Comparison of ENCODE assay signal across 9 mouse cellular contexts in the genomic region with DNA sequence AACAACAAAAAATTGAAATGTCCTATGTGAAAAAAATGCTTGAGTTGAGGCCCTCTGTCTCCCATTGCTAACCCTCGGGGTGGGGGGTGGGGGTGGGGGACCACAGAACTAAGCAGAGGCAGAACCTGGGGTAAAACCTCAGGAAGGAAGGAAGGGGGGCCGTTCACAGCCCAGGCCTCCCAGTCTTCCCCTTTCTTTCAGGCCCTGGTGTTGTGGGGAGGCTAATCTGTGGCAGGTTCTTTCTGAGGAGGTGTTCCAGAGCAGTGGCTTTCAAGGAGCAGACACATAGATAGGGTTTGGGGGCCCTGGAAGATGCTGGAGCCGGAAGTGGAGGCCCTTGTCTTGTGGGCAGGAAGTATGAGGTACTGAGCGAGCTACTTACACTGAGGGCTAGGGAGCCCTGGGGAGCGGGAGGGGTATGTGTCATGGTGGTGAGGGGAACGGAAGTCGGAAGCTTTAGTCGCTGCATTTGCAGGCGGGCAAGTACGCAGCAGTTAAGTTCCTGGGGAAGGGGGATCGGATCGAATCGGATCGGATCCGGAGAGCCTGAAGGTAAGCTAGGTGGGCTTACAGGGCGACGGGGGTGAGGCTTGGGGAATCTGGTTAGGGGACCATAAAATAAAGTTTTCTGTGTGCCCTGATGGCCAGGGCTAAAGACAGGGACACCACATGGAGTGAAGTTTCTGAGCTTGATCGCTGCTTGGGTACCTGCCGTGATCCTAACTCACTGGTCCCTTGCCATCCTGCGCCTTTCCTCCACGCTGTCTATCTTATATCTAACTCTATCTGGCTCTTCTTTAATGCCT. TPM values are rescaled to one million over a fixed set of nuclear protein-coding genes. Genes with fewer than 3 reads are reported as not detected.
DNase-seq lines count a peak whose midpoint lies in the region; ATAC-seq and TF ChIP-seq lines count a peak whose summit lies in the region.
"Had no signal": no experiment of that assay in that cellular context is flagged by ENCODE, and none has a peak within 500 bp of the region (broad histone marks: within the 10 kb centered on the region; RNA-seq: fewer than 3 reads in every experiment).

No protein-coding gene starts in this region.

- H3K27ac ChIP-seq in bone marrow macrophage, adult 2 months (ENCODE audit: insufficient read depth, low read depth, low read length): peak overlapping the region; percentile 68
- peak overlapping the region; percentile 77 for H3K27ac ChIP-seq in liver, postnatal 0 days (ENCODE audit: low read depth)
- H3K27ac ChIP-seq in hindbrain, postnatal 0 days: no peak overlapping the region

- no peak for TF ChIP-seq EP300 in liver, postnatal 0 days (IDR thresholded peaks at IDR 0.05; ENCODE audit: low read depth)

- no peaks in the 10 kb centered on the region for H3K27me3 ChIP-seq in liver, postnatal 0 days (ENCODE audit: insufficient read depth, low read length)
- no peaks in the 10 kb centered on the region for H3K27me3 ChIP-seq in hindbrain, postnatal 0 days (ENCODE audit: insufficient read depth, low read length)

- peak; percentile 54 for ATAC-seq in liver, postnatal 0 days
- ATAC-seq in hindbrain, postnatal 0 days: no peak

- H3K4me3 ChIP-seq in bone marrow macrophage, adult 2 months (ENCODE audit: insufficient read depth, low read length): peak overlapping the region; percentile 66
- H3K4me3 ChIP-seq in liver, postnatal 0 days (ENCODE audit: low read depth, low read length): peak overlapping the region; percentile 48
- H3K4me3 ChIP-seq in hindbrain, postnatal 0 days (ENCODE audit: low read length): no peak overlapping the region
- H3K4me3 ChIP-seq: myocyte had no signal

- no peak; the same call in 1 of the 2 replicates for TF ChIP-seq CTCF in bone marrow macrophage, adult 2 months (IDR thresholded peaks at IDR 0.05; ENCODE audit: low read depth, low read length)
- no peak for TF ChIP-seq CTCF in liver, postnatal 0 days (IDR thresholded peaks at IDR 0.05; ENCODE audit: low read depth)
- TF ChIP-seq CTCF in hindbrain, postnatal 0 days (IDR thresholded peaks at IDR 0.05; ENCODE audit: low read depth): no peak

- H3K4me1 ChIP-seq in bone marrow macrophage, adult 2 months (ENCODE audit: control insufficient read depth, insufficient read depth, low read length): peaks cover 57% of the 10 kb centered on the region
- H3K4me1 ChIP-seq in liver, postnatal 0 days (ENCODE audit: insufficient read depth): peaks cover 34% of the 10 kb centered on the region
- no peaks in the 10 kb centered on the region for H3K4me1 ChIP-seq in hindbrain, postnatal 0 days (ENCODE audit: insufficient read depth, low read length)

- 28% methylated on average over 21 of the region's 21 CpGs for WGBS in liver, postnatal 0 days (ENCODE audit: insufficient replicate concordance)
- 89% methylated on average over 21 of the region's 21 CpGs for WGBS in hindbrain, postnatal 0 days

- no peaks in the 10 kb centered on the region for H3K9me3 ChIP-seq in liver, postnatal 0 days (ENCODE audit: low read length)
- H3K9me3 ChIP-seq in hindbrain, postnatal 0 days (ENCODE audit: low read length): no peaks in the 10 kb centered on the region

- H3K9ac ChIP-seq in liver, postnatal 0 days (replicated peaks): peak overlapping the region; percentile 56
- no peak overlapping the region for H3K9ac ChIP-seq in hindbrain, postnatal 0 days (replicated peaks; ENCODE audit: low read length)

- no peaks in the 10 kb centered on the region for H3K36me3 ChIP-seq in liver, postnatal 0 days (replicated peaks; ENCODE audit: insufficient read depth, low read length)
- no peaks in the 10 kb centered on the region for H3K36me3 ChIP-seq in hindbrain, postnatal 0 days (ENCODE audit: insufficient read depth, low read length)

- peak overlapping the region; percentile 68 for H3K4me2 ChIP-seq in liver, postnatal 0 days (ENCODE audit: low read depth, low read length)
- no peak overlapping the region for H3K4me2 ChIP-seq in hindbrain, postnatal 0 days (ENCODE audit: low read depth, low read length)

- DNase-seq in adrenal gland, postnatal 14 days: peak; percentile 37
- no peak for DNase-seq in adrenal gland, adult 18-20 months (ENCODE audit: low spot score in 2 of 2)
- DNase-seq in liver, postnatal 0 days: peak; percentile 57
- DNase-seq in spleen, postnatal 10 days (ENCODE audit: low spot score in 2 of 2): peak; percentile 58 to 75
- DNase-seq in embryo, embryonic 10.5 days (ENCODE audit: low spot score): no peak
- DNase-seq in hindbrain, postnatal 0 days (ENCODE audit: low spot score): no peak
- no peak for DNase-seq in neural tube, embryonic 10.5 days (ENCODE audit: extremely low spot score, low spot score)

- TF ChIP-seq POLR2A in bone marrow macrophage, adult 2 months (IDR thresholded peaks at IDR 0.05; ENCODE audit: borderline replicate concordance, low read depth, low read length): peak; percentile 32; the same call in 1 of the 2 replicates

RNA-seq across cellular contexts. Expression of gene Psd4, which starts 19.0 kb away (rescaled TPM):
- 3.7 and 7.9 TPM in 2 replicates for total RNA-seq in adrenal gland, postnatal 14 days (2021)
- total RNA-seq in adrenal gland, adult 18-20 months (2021): 1 to 10 TPM; 3.4 to 4.2 TPM
- 39.8 and 44.5 TPM in 2 replicates for polyA plus RNA-seq in bone marrow macrophage, adult 2 months (2012; ENCODE audit: insufficient read depth, insufficient read length, missing spikeins)
- polyA plus RNA-seq in liver, postnatal 0 days (2015; fragmentation: Nextera tagmentation; extraction: Ambion mirVana): 3.0 and 3.9 TPM in 2 replicates
- total RNA-seq in hindbrain, postnatal 0 days (2014; rRNA removed): 1.3 and 7.0 TPM in 2 replicates
- 0.71 and 1.2 TPM in 2 replicates for polyA plus RNA-seq in hindbrain, postnatal 0 days (2015; fragmentation: Nextera tagmentation; extraction: Ambion mirVana)
- polyA plus RNA-seq: myocyte had no signal

RNA-seq across cellular contexts. Expression of gene Il1rn, which starts 49.7 kb away (rescaled TPM):
- 0.56 and 1.0 TPM in 2 replicates for total RNA-seq in adrenal gland, postnatal 14 days (2021)
- total RNA-seq in adrenal gland, adult 18-20 months (2021): under 1 TPM; 0.13 to 0.32 TPM
- 7.8 and 15.7 TPM in 2 replicates for polyA plus RNA-seq in bone marrow macrophage, adult 2 months (2012; ENCODE audit: insufficient read depth, insufficient read length, missing spikeins)
- polyA plus RNA-seq in liver, postnatal 0 days (2015; fragmentation: Nextera tagmentation; extraction: Ambion mirVana): 17.5 and 19.0 TPM in 2 replicates
- total RNA-seq in hindbrain, postnatal 0 days (2014; rRNA removed): not detected in 2 replicates
- 0.13 and 0.16 TPM in 2 replicates for polyA plus RNA-seq in hindbrain, postnatal 0 days (2015; fragmentation: Nextera tagmentation; extraction: Ambion mirVana)

Comparison
In these comparisons a context has a peak if more than half of its experiments do, and no peak if none do; other contexts are left out.
1. DNase-seq: peak in adrenal gland, postnatal 14 days (single experiment), liver, postnatal 0 days (single experiment) and spleen, postnatal 10 days (2 of 2); none in adrenal gland, adult 18-20 months (0 of 2), embryo, embryonic 10.5 days (single experiment), hindbrain, postnatal 0 days (single experiment) and neural tube, embryonic 10.5 days (single experiment).